Mouse (Mus musculus): ENCODE measurements around the gene Usp8.
A peak's percentile ranks its signal among the peaks of the same experiment; 100 is the strongest.

The Usp8 gene

DNA sequence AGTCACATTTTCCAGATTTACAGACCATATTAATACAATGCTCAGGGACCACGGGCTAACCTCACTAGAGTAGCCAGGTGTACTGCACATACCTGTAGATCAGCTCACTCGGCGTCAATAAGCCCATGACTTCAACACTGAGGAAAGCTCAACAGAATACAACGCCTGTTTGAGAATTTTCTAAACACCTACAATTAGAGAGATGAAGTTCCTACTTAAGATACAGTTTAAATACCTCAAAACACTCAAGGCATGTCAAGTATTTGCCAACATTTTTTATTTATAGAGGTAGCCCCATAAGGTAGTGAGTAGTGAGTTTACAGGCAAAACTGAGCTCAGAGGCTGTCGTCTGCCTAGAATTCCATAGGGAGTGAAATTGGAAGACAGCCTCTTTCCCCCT is 36.3 kb downstream of the Usp8 start:
- peak; percentile 47 for DNase-seq (ENCODE audit: low spot score)

GRCm38 (mm10) chr2:126755664-126756063 is 48.5 kb downstream of the Usp8 start:
- peak; percentile 51 for DNase-seq (ENCODE audit: low spot score)

DNA sequence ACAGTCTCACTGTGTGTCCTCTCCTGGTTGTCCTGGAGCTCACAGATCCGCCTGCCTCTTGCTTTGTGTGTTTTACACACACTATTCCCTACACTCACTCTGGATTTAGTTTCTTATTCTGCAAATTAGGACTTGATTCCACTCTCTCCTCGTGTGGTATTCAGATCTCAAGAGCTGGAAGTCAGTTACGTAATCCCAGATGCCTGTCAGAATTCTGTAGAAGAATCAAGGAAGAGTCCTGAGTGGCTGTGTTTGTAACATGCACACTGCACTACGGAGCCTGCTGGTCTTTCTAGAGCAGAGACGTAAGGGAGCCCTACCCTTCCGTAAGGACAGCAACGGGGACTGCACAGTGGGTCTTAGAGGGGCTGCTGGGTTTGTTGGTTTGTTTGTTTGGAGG is 52.2 kb downstream of the Usp8 start:
- peak; percentile 26 for DNase-seq (ENCODE audit: low spot score)

- DNase-seq (ENCODE audit: low spot score): no peak
Observed at GRCm38 (mm10) chr2:126765867-126766582, 58.9 kb downstream of the Usp8 start.

DNA sequence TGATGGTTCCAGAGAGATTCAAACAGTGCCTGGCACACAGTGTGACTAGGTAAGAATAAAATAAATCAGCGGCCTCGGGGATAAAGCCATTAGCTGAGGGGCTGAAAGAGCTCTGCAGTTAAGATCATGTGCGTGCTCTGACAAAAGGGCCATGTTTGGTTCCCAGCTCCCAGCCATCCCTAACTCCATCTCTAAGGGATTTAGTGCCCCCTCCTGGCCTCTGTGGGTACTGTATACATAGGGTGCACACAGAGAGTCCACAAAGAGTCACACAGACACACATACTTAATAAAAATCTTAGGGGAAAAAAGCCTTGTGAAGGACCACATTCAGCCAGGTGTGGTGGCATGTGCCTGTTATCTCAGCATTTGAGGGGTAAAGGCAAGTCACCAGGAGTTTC is 60.5 kb downstream of the Usp8 start:
- DNase-seq (ENCODE audit: low spot score): no peak

DNA sequence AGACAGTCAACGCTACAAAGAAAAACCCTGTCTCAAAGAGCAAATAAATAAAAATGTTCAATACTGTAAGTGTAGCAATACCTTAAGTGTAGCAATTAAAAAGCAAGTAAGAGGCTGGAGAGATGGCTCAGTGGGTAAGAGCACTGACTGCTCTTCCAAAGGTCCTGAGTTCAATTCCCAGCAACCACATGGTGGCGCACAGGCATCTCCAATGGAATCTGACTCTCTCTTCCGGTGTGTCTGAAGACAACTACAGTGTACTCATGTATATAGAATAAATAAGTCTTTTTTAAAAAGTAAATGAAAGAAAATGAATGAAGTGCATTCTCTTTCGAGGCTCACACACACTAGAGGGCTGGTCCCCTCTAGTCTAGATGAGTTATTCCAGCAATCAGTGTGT is 61.1 kb downstream of the Usp8 start:
- DNase-seq (ENCODE audit: low spot score): no peak

GRCm38 (mm10) chr2:126769431-126770181 is 62.5 kb downstream of the Usp8 start:
- DNase-seq (ENCODE audit: low spot score): no peak

DNA sequence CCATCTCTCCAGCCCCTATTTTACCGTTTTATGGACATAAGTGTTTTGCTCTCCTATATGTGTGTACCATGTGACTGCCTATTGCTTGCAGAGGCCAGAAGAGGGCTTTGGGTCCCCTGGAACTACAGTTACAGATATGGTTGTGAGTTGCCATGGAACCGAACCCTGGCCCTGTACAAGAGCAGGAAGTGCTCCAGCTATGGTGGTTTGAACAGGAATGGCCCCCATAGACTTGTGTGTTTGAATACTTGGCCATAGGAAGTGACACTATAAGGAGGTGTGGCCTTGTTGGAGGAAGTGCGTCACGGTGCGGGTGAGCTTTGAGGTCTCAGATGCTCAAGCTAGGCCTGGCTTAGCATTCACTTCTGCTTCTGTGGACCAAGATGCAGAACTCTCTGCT is 65.1 kb downstream of the Usp8 start:
- DNase-seq (ENCODE audit: low spot score): no peak

DNA sequence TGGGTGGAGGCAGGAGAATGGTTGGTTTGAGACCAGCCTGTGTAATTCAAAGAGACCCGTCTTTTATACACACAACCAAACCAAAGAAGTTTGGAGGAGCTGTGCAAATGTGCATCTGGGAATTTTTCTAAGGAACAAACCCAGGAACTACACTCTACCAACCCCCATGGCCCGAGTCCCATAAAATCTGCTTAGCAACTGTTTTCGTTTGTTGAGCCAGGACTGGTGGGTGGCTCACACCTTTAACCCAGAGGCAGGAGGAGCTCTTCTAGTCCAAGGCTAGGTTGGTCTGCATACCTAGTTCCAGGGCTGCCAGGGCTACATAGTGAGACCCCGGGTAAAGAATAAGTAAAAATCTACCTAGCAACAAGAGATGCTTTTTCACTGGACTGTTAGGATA is 68.8 kb downstream of the Usp8 start:
- DNase-seq (ENCODE audit: low spot score): no peak

DNA sequence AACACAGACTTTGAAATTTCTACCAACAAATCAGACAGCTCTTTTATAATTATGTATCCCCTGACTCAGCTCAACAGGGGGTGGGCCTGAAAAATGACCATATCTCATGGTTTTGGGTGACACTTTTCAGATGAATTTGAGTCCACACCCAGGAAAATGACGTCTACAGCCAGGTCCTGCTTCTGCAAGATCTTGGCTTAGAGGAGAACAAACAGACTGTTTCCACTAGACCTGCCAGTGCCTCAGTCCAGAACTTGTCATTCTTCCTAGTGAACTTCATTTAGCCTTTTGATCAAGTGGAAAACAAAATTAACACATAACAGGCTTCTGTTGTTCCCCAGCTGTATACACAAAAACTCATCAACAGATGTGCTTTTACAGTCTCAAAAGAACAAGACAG is 69.3 kb downstream of the Usp8 start:
- no peak for DNase-seq (ENCODE audit: low spot score)

DNA sequence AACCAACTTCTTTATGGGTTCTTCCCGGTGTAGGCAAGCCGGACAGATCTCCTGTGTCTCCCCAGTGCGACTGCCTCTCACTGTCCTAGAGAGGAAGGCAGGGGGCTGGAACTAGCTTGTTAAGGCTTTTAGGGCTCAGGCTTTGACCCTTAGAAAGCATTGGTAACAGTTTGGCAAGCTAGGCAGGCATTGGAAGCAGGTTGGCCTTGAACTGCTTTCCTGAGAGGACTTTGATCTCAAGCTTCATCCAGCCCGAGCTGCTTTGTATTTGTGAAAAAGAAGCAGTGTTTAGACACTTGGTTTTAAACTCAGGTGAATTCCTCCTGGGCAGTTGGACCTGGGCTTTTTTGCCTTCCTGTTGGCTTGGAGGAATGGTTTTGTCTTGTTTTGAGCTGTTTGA is 71.7 kb downstream of the Usp8 start:
- no peak for DNase-seq (ENCODE audit: low spot score)

- no peak for DNase-seq (ENCODE audit: low spot score)
Observed at GRCm38 (mm10) chr2:126780286-126780685, 73.2 kb downstream of the Usp8 start.

DNA sequence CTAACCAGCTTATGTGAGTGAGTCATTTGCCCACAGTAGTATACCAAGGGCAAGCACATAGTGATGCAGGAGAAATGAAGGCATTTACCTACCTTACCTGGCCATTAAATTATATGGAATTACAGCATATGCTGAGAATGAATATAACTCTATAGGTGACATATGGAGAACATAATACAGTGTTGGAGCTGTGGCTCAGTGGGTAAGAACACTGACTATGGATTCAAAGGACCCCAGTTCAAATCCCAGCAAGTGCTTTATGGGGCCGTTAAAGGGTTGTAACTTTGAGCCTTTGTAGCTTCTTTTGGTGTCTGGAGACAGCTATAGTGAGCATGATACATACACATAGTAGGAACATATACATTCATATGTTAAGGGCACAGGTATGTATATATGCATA is 74.3 kb downstream of the Usp8 start:
- DNase-seq (ENCODE audit: low spot score): no peak

GRCm38 (mm10) chr2:126782433-126782832 is 75.3 kb downstream of the Usp8 start:
- peak; percentile 67 for DNase-seq (ENCODE audit: low spot score)

GRCm38 (mm10) chr2:126783370-126783769 is 76.2 kb downstream of the Usp8 start, which contains the start of gene Usp50:
Gene Usp50, minus strand, starts transcription at chr2:126783470.
- no peak for DNase-seq (ENCODE audit: low spot score)

DNA sequence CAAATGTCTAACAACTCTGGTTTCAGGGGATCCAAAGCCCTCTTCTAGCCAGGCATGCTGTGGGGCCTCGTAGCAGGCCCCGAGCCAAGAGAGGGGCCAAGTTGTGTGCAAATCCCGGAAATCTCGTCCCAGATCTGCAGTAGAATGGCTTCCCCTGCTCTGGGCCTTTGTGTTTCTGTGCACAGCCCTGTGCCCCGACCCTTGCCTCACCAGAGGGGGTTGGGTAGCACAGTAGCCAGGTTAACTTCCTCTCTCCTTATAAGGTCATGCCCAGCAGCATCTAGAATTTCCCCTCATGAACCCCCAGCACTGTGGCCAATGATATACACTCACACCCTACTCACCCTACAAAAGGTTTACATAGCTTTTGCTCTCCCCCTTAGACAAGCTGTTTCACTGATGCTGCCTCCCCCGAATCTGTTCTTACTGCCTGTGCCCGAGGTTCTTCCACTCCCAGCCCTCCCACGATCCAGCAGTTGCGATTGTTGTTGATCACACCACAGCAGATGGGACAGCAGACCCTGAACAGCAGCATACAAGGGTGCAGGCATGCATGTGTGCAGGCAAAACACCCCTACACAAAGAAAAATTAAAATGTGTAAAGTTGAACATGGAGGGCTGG is 80.7 kb downstream of the Usp8 start:
- DNase-seq (ENCODE audit: low spot score): no peak

GRCm38 (mm10) chr2:126792611-126793010 is 85.5 kb downstream of the Usp8 start:
- DNase-seq (ENCODE audit: low spot score): no peak

DNA sequence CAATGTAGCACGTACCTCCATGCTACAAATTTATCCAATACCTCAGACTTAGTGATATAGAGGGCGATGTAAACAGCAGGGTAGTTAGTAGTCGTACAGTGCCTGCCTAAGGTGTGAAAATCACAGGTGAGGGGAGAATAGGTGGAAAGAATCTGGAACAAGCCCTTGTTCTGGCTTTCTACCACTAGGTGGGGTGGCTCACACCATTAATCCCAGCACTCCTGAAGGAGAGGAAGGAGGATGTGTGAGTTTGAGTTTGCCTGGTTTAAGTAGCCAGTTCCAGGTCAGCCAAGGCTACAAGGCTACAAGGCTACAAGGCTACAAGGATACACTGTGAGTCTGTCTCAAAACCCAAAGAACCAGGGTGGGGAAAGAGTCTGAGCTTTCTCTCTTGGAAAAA is 88.6 kb downstream of the Usp8 start:
- DNase-seq (ENCODE audit: low spot score): no peak

GRCm38 (mm10) chr2:126798455-126798854 is 91.3 kb downstream of the Usp8 start:
- no peak for DNase-seq (ENCODE audit: low spot score)

GRCm38 (mm10) chr2:126801980-126802379 is 94.9 kb downstream of the Usp8 start:
- DNase-seq (ENCODE audit: low spot score): no peak
